Mouse (Mus musculus) stomach, postnatal 0 days (tissue): ENCODE results near the gene P4hb. TPM values are rescaled to one million over a fixed set of nuclear protein-coding genes. Genes with fewer than 3 reads are reported as not detected.

Source experiments
- ATAC-seq: fragments of 200-750 bp; cut with Nextera tagmentation; 2 replicates; pipeline ENCODE4 v1.8.0; 2017; ENCODE audit not compliant: low FRiP score, low TSS enrichment
- DNase-seq: peaks from one replicate; pipeline ENCODE4 v3.0.0-alpha.2; 2016; ENCODE audit warnings: low spot score
- H3K27ac ChIP-seq: fragments of 300-500 bp; sonication (generic); replicated peaks from 2 replicates; pipeline ENCODE4 v1.5.1; 2014; ENCODE audit warnings: mild to moderate bottlenecking, control low read depth
- H3K27me3 ChIP-seq: fragments of 300-500 bp; sonication (generic); 2 replicates; pipeline ENCODE4 v1.6.1; 2014; ENCODE audit warnings: low read length; ENCODE audit not compliant: control insufficient read depth, insufficient read depth
- H3K36me3 ChIP-seq: fragments of 300-500 bp; sonication (generic); 2 replicates; pipeline ENCODE4 v1.6.1; 2014; ENCODE audit warnings: low read length, mixed read lengths; ENCODE audit not compliant: control insufficient read depth, insufficient read depth
- H3K4me1 ChIP-seq: fragments of 300-500 bp; sonication (generic); replicated peaks from 2 replicates; pipeline ENCODE4 v1.6.1; 2014; ENCODE audit warnings: antibody characterized with exemption; ENCODE audit not compliant: control insufficient read depth, insufficient read depth
- H3K4me2 ChIP-seq: fragments of 300-500 bp; sonication (generic); replicated peaks from 2 replicates; pipeline ENCODE4 v1.6.1; 2014; ENCODE audit warnings: low read depth, mild to moderate bottlenecking, control low read depth, moderate library complexity
- H3K4me3 ChIP-seq: fragments of 300-500 bp; sonication (generic); 2 replicates; pipeline ENCODE4 v1.5.1; 2014; ENCODE audit warnings: low read depth, low read length, control low read depth
- H3K9ac ChIP-seq: fragments of 300-500 bp; sonication (generic); 2 replicates; pipeline ENCODE4 v1.6.1; 2014; ENCODE audit warnings: mild to moderate bottlenecking, low read length, control low read depth, mixed read lengths
- H3K9me3 ChIP-seq: fragments of 300-500 bp; sonication (generic); 2 replicates; pipeline ENCODE4 v1.6.1; 2016; ENCODE audit warnings: low read length; ENCODE audit not compliant: control insufficient read depth
- CTCF ChIP-seq: IDR thresholded peaks from 2 replicates; pipeline ENCODE4 v1.5.1; 2016; ENCODE audit warnings: antibody characterized with exemption, low read depth, mild to moderate bottlenecking, moderate library complexity
- EP300 ChIP-seq: optimal IDR thresholded peaks from 2 replicates; pipeline ENCODE3; 2016; ENCODE audit warnings: antibody characterized with exemption
- WGBS: fragments of 180-500 bp; shearing (Covaris S2); extraction: QIAGEN DNeasy Blood & Tissue Kit; methylation state at CpG from one replicate; pipeline ENCODE4 v1.1.7; 2014; 5-methylcytosine and 5-hydroxymethylcytosine counted together
- polyA plus RNA-seq: library from polyadenylated mRNA; unstranded; fragments of >200 nt; fragmentation: Nextera tagmentation; extraction: Ambion mirVana; gene quantifications from 2 replicates; pipeline ENCODE4 v1.2.1, GENCODE M21; 2015

P4hb gene
- polyA plus RNA-seq, 1 experiment from 2014 or later, result 892 TPM

GRCm38 (mm10) chr11:120571754-120572416 is 1.2 kb downstream of the P4hb start:
- peak overlapping the region; percentile 96 for H3K9ac ChIP-seq
- TF ChIP-seq CTCF (no peak), EP300 (no peak)
- peaks cover 4% of the 10 kb centered on the region; the same call in 1 of the 2 replicates for H3K4me1 ChIP-seq
- peaks cover 19% of the 10 kb centered on the region for H3K36me3 ChIP-seq
- H3K4me2 ChIP-seq, result peak overlapping the region; percentile 80
- WGBS, result 4% methylated on average over 11 of the region's 11 CpGs
- H3K27me3 ChIP-seq, result no peaks in the 10 kb centered on the region
- no peak for DNase-seq
- no peaks in the 10 kb centered on the region for H3K9me3 ChIP-seq
- no peak for ATAC-seq
- H3K27ac ChIP-seq, result peak overlapping the region; percentile 96
- H3K4me3 ChIP-seq, result peak overlapping the region; percentile 98

- Histone ChIP-seq H3K36me3 (peaks cover 22% of the 10 kb centered on the region), H3K9me3 (no peaks in the 10 kb centered on the region), H3K27ac (peak overlapping the region; percentile 69; the same call in 1 of the 2 replicates), H3K9ac (peak overlapping the region; percentile 96), H3K4me1 (peaks cover 4% of the 10 kb centered on the region; the same call in 1 of the 2 replicates), H3K4me3 (peak overlapping the region; percentile 98), H3K4me2 (peak overlapping the region; percentile 80), H3K27me3 (no peaks in the 10 kb centered on the region)
- no peak for TF ChIP-seq EP300
- TF ChIP-seq CTCF, result no peak
- no peak for DNase-seq
- WGBS, result 47% methylated on average over 3 of the region's 3 CpGs
- no peak for ATAC-seq
Measured at GRCm38 (mm10) chr11:120571122-120571521, 1.9 kb downstream of the P4hb start.

- no peaks in the 10 kb centered on the region; the same call in 1 of the 2 replicates for H3K4me1 ChIP-seq
- peaks cover 37% of the 10 kb centered on the region for H3K36me3 ChIP-seq
- no peak for ATAC-seq
- no peak overlapping the region for H3K9ac ChIP-seq
- WGBS, result 87% methylated on average over 6 of the region's 6 CpGs
- no peak overlapping the region for H3K4me3 ChIP-seq
- no peak for DNase-seq
- no peak overlapping the region for H3K27ac ChIP-seq
- no peaks in the 10 kb centered on the region for H3K27me3 ChIP-seq
- no peaks in the 10 kb centered on the region for H3K9me3 ChIP-seq
- no peak for TF ChIP-seq EP300
- no peak for TF ChIP-seq CTCF
- H3K4me2 ChIP-seq, result no peak overlapping the region
Measured at GRCm38 (mm10) chr11:120568324-120568723, 4.7 kb downstream of the P4hb start.

- peaks cover 68% of the 10 kb centered on the region for H3K36me3 ChIP-seq
Measured at GRCm38 (mm10) chr11:120565114-120565513, 7.9 kb downstream of the P4hb start.

GRCm38 (mm10) chr11:120562949-120563348 is 10.1 kb downstream of the P4hb start:
- 94% methylated on average over 13 of the region's 13 CpGs for WGBS

More at GRCm38 (mm10) chr11:120565114-120565513, 7.9 kb downstream of the P4hb start:
- Histone ChIP-seq H3K9me3 (no peaks in the 10 kb centered on the region), H3K4me2 (no peak overlapping the region), H3K9ac (no peak overlapping the region), H3K4me1 (no peaks in the 10 kb centered on the region), H3K27me3 (no peaks in the 10 kb centered on the region), H3K4me3 (no peak overlapping the region), H3K27ac (no peak overlapping the region)
- ATAC-seq (no peak), DNase-seq (no peak)
- TF ChIP-seq EP300 (no peak), CTCF (peak; percentile 26; the same call in 1 of the 2 replicates)
- 75% methylated on average over 9 of the region's 9 CpGs for WGBS

GRCm38 (mm10) chr11:120560952-120561728 is 11.9 kb downstream of the P4hb start:
- Histone ChIP-seq H3K4me3 (no peak overlapping the region), H3K4me2 (no peak overlapping the region), H3K36me3 (peaks cover 54% of the 10 kb centered on the region), H3K27me3 (no peaks in the 10 kb centered on the region), H3K4me1 (no peaks in the 10 kb centered on the region), H3K9ac (no peak overlapping the region), H3K27ac (no peak overlapping the region), H3K9me3 (no peaks in the 10 kb centered on the region)
- DNase-seq (no peak), ATAC-seq (no peak)
- TF ChIP-seq EP300 (no peak), CTCF (no peak)
- 90% methylated on average over 13 of the region's 13 CpGs for WGBS

More at GRCm38 (mm10) chr11:120562949-120563348, 10.1 kb downstream of the P4hb start:
- no peaks in the 10 kb centered on the region for H3K9me3 ChIP-seq
- no peak overlapping the region for H3K4me3 ChIP-seq
- H3K9ac ChIP-seq, result no peak overlapping the region
- H3K36me3 ChIP-seq, result peaks cover 68% of the 10 kb centered on the region
- H3K4me2 ChIP-seq, result no peak overlapping the region
- H3K4me1 ChIP-seq, result no peaks in the 10 kb centered on the region
- no peak for DNase-seq
- no peak overlapping the region for H3K27ac ChIP-seq
- no peaks in the 10 kb centered on the region for H3K27me3 ChIP-seq
- ATAC-seq, result no peak
- no peak for TF ChIP-seq CTCF
- no peak for TF ChIP-seq EP300
